Comparison of ENCODE assay signal across 27 mouse cellular contexts in genomic region chr4:33033515-33033914, GRCm38 (mm10). TPM values are rescaled to one million over a fixed set of nuclear protein-coding genes. Genes with fewer than 3 reads are reported as not detected.
DNase-seq lines count a peak whose midpoint lies in the region; ATAC-seq and TF ChIP-seq lines count a peak whose summit lies in the region.
"Had no signal": no experiment of that assay in that cellular context is flagged by ENCODE, and none has a peak within 500 bp of the region (broad histone marks: within the 10 kb centered on the region; RNA-seq: fewer than 3 reads in every experiment).

No protein-coding gene starts in this region.

- dilution Hi-C loops in CH12.LX (cut with MboI; ENCODE audit: extremely low pct_ligation_motif_present, extremely low pct_unique_long_range_greater_than_20kb, low sequenced_read_pairs) = no loop called here

- ATAC-seq in heart, embryonic 13.5 days (ENCODE audit: extremely low read depth, insufficient number of reproducible peaks, low FRiP score, low TSS enrichment) = no peak
- ATAC-seq in inflammation-experienced regulatory T-cells, adult 6 months = peak; percentile 57
- ATAC-seq: forebrain, postnatal 0 days; intestine, embryonic 16.5 days had no signal

- H3K36me3 ChIP-seq in heart, embryonic 13.5 days = peaks cover 39% of the 10 kb centered on the region
- H3K36me3 ChIP-seq in CH12.LX (replicated peaks in 1 of 2; ENCODE audit: control insufficient read depth in 1 of 2, insufficient read depth in 1 of 2, low read length in 1 of 2) = peaks cover 25 to 46% of the 10 kb centered on the region in 2 experiments

- TF ChIP-seq EP300 in CH12.LX (IDR thresholded peaks at IDR 0.05; ENCODE audit: low read length) = no peak

- in situ Hi-C loops in CH12.LX (cut with MboI; ENCODE audit: low pct_ligation_motif_present, low pct_unique_long_range_greater_than_20kb, low sequenced_read_pairs) = loop anchor here (10.0 kb wide), 1 partner anchor 261 kb away; the partner anchor contains the start of gene Pnrc1

- no peak for DNase-seq in heart, postnatal 10 days
- DNase-seq in CD4-positive helper T cell, adult 2 months (ENCODE audit: low read depth, low spot score) = peak; percentile 47
- no peak for DNase-seq in CH12.LX (ENCODE audit: extremely low read depth)
- DNase-seq in cerebellum, adult 8-10 months = no peak
- DNase-seq in adrenal gland, postnatal 10 days = no peak
- DNase-seq in layer of hippocampus, adult 18-20 months (ENCODE audit: low spot score in 2 of 2) = no peak
- DNase-seq: cerebellum, adult 11 months; cerebellum, postnatal 14 days; forebrain, postnatal 0 days; gastrocnemius, postnatal 36 days; heart, postnatal 4 days; kidney, postnatal 14 days; layer of hippocampus, postnatal 36 days; liver, embryonic 13.5 days; lung, postnatal 14 days; midbrain, embryonic 14.5 days; thymus, adult 2 months; thymus, postnatal 4 days had no signal

- H3K9me3 ChIP-seq in heart, embryonic 13.5 days = peaks cover 7% of the 10 kb centered on the region
- H3K9me3 ChIP-seq in CH12.LX (replicated peaks; ENCODE audit: low read length) = peaks cover 6% of the 10 kb centered on the region
- H3K9me3 ChIP-seq: heart, embryonic 15.5 days; hindbrain, embryonic 15.5 days; liver, embryonic 13.5 days; neural tube, embryonic 15.5 days had no signal

- H3K27me3 ChIP-seq in heart, embryonic 13.5 days (replicated peaks) = no peaks in the 10 kb centered on the region
- H3K27me3 ChIP-seq in CH12.LX (replicated peaks) = no peaks in the 10 kb centered on the region
- H3K27me3 ChIP-seq: heart, embryonic 15.5 days; hindbrain, embryonic 15.5 days; neural tube, embryonic 15.5 days had no signal

- TF ChIP-seq POLR2A in CH12.LX (IDR thresholded peaks at IDR 0.05; ENCODE audit: low read depth, low read length) = no peak

- H3K4me3 ChIP-seq in heart, embryonic 13.5 days = no peak overlapping the region
- peak overlapping the region; percentile 34 to 96 (median 92) for H3K4me3 ChIP-seq in CH12.LX (replicated peaks in 1 of 3; ENCODE audit: low read depth in 2 of 3, low read length in 2 of 3, poor library complexity in 1 of 3)

- H3K4me1 ChIP-seq in heart, embryonic 13.5 days = peaks cover 30% of the 10 kb centered on the region
- peaks cover 9 to 38% of the 10 kb centered on the region in 2 experiments for H3K4me1 ChIP-seq in CH12.LX (ENCODE audit: control insufficient read depth in 1 of 2, insufficient read depth in 2 of 2)

- WGBS in heart, embryonic 13.5 days = 42% methylated on average over 6 of the region's 6 CpGs

- no peak overlapping the region for H3K9ac ChIP-seq in heart, embryonic 13.5 days
- no peak overlapping the region; the same call in 1 of the 2 replicates for H3K9ac ChIP-seq in CH12.LX (ENCODE audit: insufficient read depth, low read depth)
- H3K9ac ChIP-seq: forebrain, postnatal 0 days; hindbrain, embryonic 15.5 days; neural tube, embryonic 15.5 days had no signal

- intact Hi-C loops in heart, postnatal 10 days (cut with DNase I) = loop anchor here (5.0 to 10.0 kb wide), 4 partner anchors 214 to 419 kb away; partner anchors contain the start of genes Casp8ap2, Mdn1 and Pnrc1

- H3K4me2 ChIP-seq in heart, embryonic 13.5 days = peak overlapping the region; percentile 83; the same call in 1 of the 2 replicates
- H3K4me2 ChIP-seq in CH12.LX (ENCODE audit: insufficient read depth, low read depth, poor library complexity, severe bottlenecking) = peak overlapping the region; percentile 90

- no peak overlapping the region for H3K27ac ChIP-seq in heart, embryonic 13.5 days (replicated peaks)
- H3K27ac ChIP-seq in CH12.LX (ENCODE audit: insufficient read depth, low read depth) = no peak overlapping the region
- H3K27ac ChIP-seq: heart, embryonic 15.5 days; hindbrain, embryonic 15.5 days; liver, embryonic 13.5 days; neural tube, embryonic 15.5 days; stomach, postnatal 0 days had no signal

- no peak for TF ChIP-seq RAD21 in CH12.LX (IDR thresholded peaks at IDR 0.05; ENCODE audit: low read depth, low read length)

- no peak for TF ChIP-seq CTCF in CH12.LX (conservative IDR thresholded peaks at IDR 0.05 in 1 of 2, IDR thresholded peaks at IDR 0.05 in 1 of 2; ENCODE audit: low read depth in 2 of 2, low read length in 2 of 2)

- peaks cover 76% of the 10 kb centered on the region for H3K79me2 ChIP-seq in CH12.LX (replicated peaks; ENCODE audit: control insufficient read depth, extremely low read depth, insufficient read depth, poor library complexity, severe bottlenecking)

TF ChIP-seq in CH12.LX, 34 proteins besides CTCF, POLR2A, EP300 and RAD21:
- TF ChIP-seq SMC3 (IDR thresholded peaks at IDR 0.05; ENCODE audit: low read depth, low read length) (no peak), MYC (IDR thresholded peaks at IDR 0.05; ENCODE audit: low read depth, low read length) (no peak), SIN3A (IDR thresholded peaks at IDR 0.05; ENCODE audit: low read length) (no peak), ZC3H11A (IDR thresholded peaks at IDR 0.05; ENCODE audit: low read depth, low read length) (no peak), UBTF (IDR thresholded peaks at IDR 0.05; ENCODE audit: low read depth, low read length) (no peak), USF2 (conservative IDR thresholded peaks at IDR 0.05; ENCODE audit: low read depth, low read length) (no peak), JUN (IDR thresholded peaks at IDR 0.05; ENCODE audit: insufficient read depth, low read depth, low read length) (no peak), NRF1 (IDR thresholded peaks at IDR 0.05; ENCODE audit: low read depth, low read length) (no peak), E2F4 (IDR thresholded peaks at IDR 0.05; ENCODE audit: insufficient replicate concordance, low read depth, low read length) (no peak), ZKSCAN1 (IDR thresholded peaks at IDR 0.05; ENCODE audit: borderline replicate concordance, low read depth, low read length) (no peak), CHD2 (IDR thresholded peaks at IDR 0.05; ENCODE audit: low read length) (no peak), RCOR1 (conservative IDR thresholded peaks at IDR 0.05; ENCODE audit: low read depth, low read length) (no peak), ZMIZ1 (IDR thresholded peaks at IDR 0.05; ENCODE audit: low read depth, low read length) (no peak), USF1 (IDR thresholded peaks at IDR 0.05; ENCODE audit: low read depth, low read length) (no peak), ETS1 (conservative IDR thresholded peaks at IDR 0.05; ENCODE audit: low read depth, low read length) (no peak), ZNF384 (IDR thresholded peaks at IDR 0.05; ENCODE audit: low read depth, low read length) (no peak), MAX (IDR thresholded peaks at IDR 0.05; ENCODE audit: low read length) (no peak)

RNA-seq across cellular contexts. Expression of gene Ube2j1, which starts 2.3 kb away (rescaled TPM):
- 27.5 and 32.8 TPM in 2 replicates for polyA plus RNA-seq in heart, embryonic 13.5 days (2015; fragmentation: Nextera tagmentation; extraction: Ambion mirVana)
- 10 to 100 TPM; 48.2 to 57.3 TPM for total RNA-seq in heart, postnatal 10 days (2021)
- 64.3 and 70.0 TPM in 2 replicates for total RNA-seq in CH12.LX (2012; rRNA removed)
- 122 and 131 TPM in 2 replicates for total RNA-seq in CH12.LX (2014; rRNA removed)
- polyA plus RNA-seq in CH12.LX (2012; ENCODE audit: insufficient read length, low read depth) = 93.0 and 103 TPM in 2 replicates
- 10 to 100 TPM; 33.3 to 58.4 (median 41.7) TPM for polyA plus RNA-seq in inflammation-experienced regulatory T-cells, adult 6 months (2017; shearing (Covaris generic))
- 10 to 100 TPM; 64.9 to 77.5 TPM for total RNA-seq in adrenal gland, postnatal 10 days (2021)
- total RNA-seq in layer of hippocampus, adult 18-20 months (2021) = 100 to 1,000 TPM in 1 of 2 experiments, 10 to 100 TPM in 1; 92.7 to 100 TPM

RNA-seq across cellular contexts. Expression of gene Gabrr2, which starts 29.3 kb away (rescaled TPM):
- polyA plus RNA-seq in heart, embryonic 13.5 days (2015; fragmentation: Nextera tagmentation; extraction: Ambion mirVana) = 0.13 and 0.29 TPM in 2 replicates
- total RNA-seq in heart, postnatal 10 days (2021) = under 1 TPM in 1 of 2 experiments, not detected in 1; 0.41 TPM
- total RNA-seq in CH12.LX (2012; rRNA removed) (0.17 and 0.42 TPM in 2 replicates), CH12.LX (2014; rRNA removed) (not detected in 2 replicates)
- polyA plus RNA-seq in CH12.LX (2012; ENCODE audit: insufficient read length, low read depth) = 0.31 and 0.59 TPM in 2 replicates
- 10 to 100 TPM in 2 of 3 experiments, under 1 TPM in 1; 0.35 to 12.9 (median 12.9) TPM for polyA plus RNA-seq in inflammation-experienced regulatory T-cells, adult 6 months (2017; shearing (Covaris generic))
- under 1 TPM; 0.39 to 0.45 TPM for total RNA-seq in adrenal gland, postnatal 10 days (2021)
- total RNA-seq in layer of hippocampus, adult 18-20 months (2021) = under 1 TPM; 0.62 to 0.81 TPM
- total RNA-seq: adrenal gland, postnatal 4 days; forebrain, postnatal 0 days; heart, postnatal 4 days; left cerebral cortex, postnatal 10 days had no signal
- polyA plus RNA-seq: forebrain, postnatal 0 days; liver, embryonic 13.5 days had no signal

RNA-seq across cellular contexts. Expression of gene Rragd, which starts 50.7 kb away (rescaled TPM):
- polyA plus RNA-seq in heart, embryonic 13.5 days (2015; fragmentation: Nextera tagmentation; extraction: Ambion mirVana) = 40.9 and 43.3 TPM in 2 replicates
- 10 to 100 TPM; 74.1 to 88.3 TPM for total RNA-seq in heart, postnatal 10 days (2021)
- total RNA-seq in CH12.LX (2012; rRNA removed) (0.76 and 1.4 TPM in 2 replicates), CH12.LX (2014; rRNA removed) (0.46 and 0.49 TPM in 2 replicates)
- 0.82 and 1.1 TPM in 2 replicates for polyA plus RNA-seq in CH12.LX (2012; ENCODE audit: insufficient read length, low read depth)
- 1 to 10 TPM in 2 of 3 experiments, under 1 TPM in 1; 0.62 to 5.4 (median 4.2) TPM for polyA plus RNA-seq in inflammation-experienced regulatory T-cells, adult 6 months (2017; shearing (Covaris generic))
- total RNA-seq in adrenal gland, postnatal 10 days (2021) = 10 to 100 TPM in 1 of 2 experiments, 1 to 10 TPM in 1; 7.4 to 11.0 TPM
- total RNA-seq in layer of hippocampus, adult 18-20 months (2021) = 10 to 100 TPM; 64.8 to 70.4 TPM

Comparison
In these comparisons a context has a peak if more than half of its experiments do, and no peak if none do; other contexts are left out.
1. RNA of gene Rragd, which starts 50.7 kb away (total RNA-seq): 74.1 to 88.3 TPM in heart, postnatal 10 days and 64.8 to 70.4 TPM in layer of hippocampus, adult 18-20 months; 7.4 to 11.0 TPM in adrenal gland, postnatal 10 days and 0.46 to 1.4 TPM in CH12.LX; every median in the first group is over 4 times any median in the second.